Comparison of ENCODE assay signal across 8 mouse cellular contexts in the genomic region with DNA sequence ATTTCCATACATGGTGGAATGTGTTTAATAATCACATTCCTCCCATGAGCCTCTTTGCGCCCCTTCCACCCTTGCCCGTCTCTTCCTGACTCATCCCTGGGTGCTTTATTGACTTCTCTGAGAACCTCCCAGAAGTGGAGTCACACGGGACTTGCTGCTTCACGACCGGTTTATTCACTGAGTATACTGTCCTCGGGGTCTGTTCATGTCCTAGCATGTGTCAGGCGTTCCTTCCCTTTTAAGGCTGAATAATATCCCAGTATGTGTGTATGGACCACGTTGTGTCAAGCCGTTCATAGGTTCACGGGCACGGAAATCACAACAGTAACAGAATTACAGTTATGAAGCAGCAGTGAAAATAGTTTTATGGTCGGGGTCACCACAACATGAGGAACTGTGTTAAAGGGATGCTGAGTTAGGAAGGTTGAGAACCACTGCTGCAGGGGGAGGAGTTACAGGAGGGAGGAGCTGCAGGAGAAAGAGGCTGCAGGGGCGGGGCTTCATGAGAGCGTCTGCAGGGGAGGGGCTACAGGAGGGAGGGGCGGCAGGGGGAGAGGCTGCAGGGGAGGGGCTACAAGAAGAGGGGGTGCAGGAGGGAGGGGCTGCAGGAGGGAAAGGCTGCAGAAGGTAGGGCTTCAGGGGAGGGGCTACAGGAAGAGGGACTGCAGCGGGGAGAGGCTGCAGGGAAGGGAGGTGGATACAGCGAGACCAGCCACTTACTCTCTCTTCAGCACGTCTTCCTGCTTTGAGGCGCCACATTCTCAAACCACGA. TPM values are rescaled to one million over a fixed set of nuclear protein-coding genes. Genes with fewer than 3 reads are reported as not detected.
DNase-seq lines count a peak whose midpoint lies in the region; ATAC-seq and TF ChIP-seq lines count a peak whose summit lies in the region.

No protein-coding gene starts in this region.

- peak overlapping the region; percentile 34 for H3K4me2 ChIP-seq in forebrain, embryonic 11.5 days (ENCODE audit: low read depth, low read length, severe bottlenecking)
- H3K4me2 ChIP-seq in limb, embryonic 13.5 days (replicated peaks): peak overlapping the region; percentile 51
- peak overlapping the region; percentile 40 for H3K4me2 ChIP-seq in midbrain, embryonic 12.5 days (replicated peaks)
- H3K4me2 ChIP-seq in stomach, embryonic 14.5 days (replicated peaks; ENCODE audit: low read depth, low read length): peak overlapping the region; percentile 27; the same call in 1 of the 2 replicates

- no peaks in the 10 kb centered on the region for H3K9me3 ChIP-seq in forebrain, embryonic 11.5 days (ENCODE audit: control insufficient read depth, low read length)
- H3K9me3 ChIP-seq in hindbrain, embryonic 10.5 days: no peaks in the 10 kb centered on the region
- H3K9me3 ChIP-seq in limb, embryonic 13.5 days: no peaks in the 10 kb centered on the region
- no peaks in the 10 kb centered on the region for H3K9me3 ChIP-seq in midbrain, embryonic 12.5 days
- H3K9me3 ChIP-seq in stomach, embryonic 14.5 days (ENCODE audit: control insufficient read depth, low read depth, low read length): no peaks in the 10 kb centered on the region

- H3K4me3 ChIP-seq in C2C12 (ENCODE audit: insufficient read depth, poor library complexity, severe bottlenecking): no peak overlapping the region
- H3K4me3 ChIP-seq in forebrain, embryonic 11.5 days (ENCODE audit: low read depth, low read length): 0 out of 2 replicates have a peak overlapping the region, but pooled peaks have one; percentile 1
- H3K4me3 ChIP-seq in hindbrain, embryonic 10.5 days: peak overlapping the region; percentile 41
- peak overlapping the region; percentile 15 for H3K4me3 ChIP-seq in limb, embryonic 13.5 days
- H3K4me3 ChIP-seq in midbrain, embryonic 12.5 days: peak overlapping the region; percentile 9; the same call in 1 of the 2 replicates
- H3K4me3 ChIP-seq in stomach, embryonic 14.5 days (ENCODE audit: low read depth, low read length): 0 out of 2 replicates have a peak overlapping the region, but pooled peaks have one; percentile 2
- H3K4me3 ChIP-seq in cerebellum, adult 2 months (replicated peaks; ENCODE audit: insufficient read depth, low read depth, low read length): no peak overlapping the region

- H3ac ChIP-seq in C2C12 (ENCODE audit: control insufficient read depth, insufficient read length, low read depth): peak overlapping the region; percentile 14

- DNase-seq in forebrain, embryonic 11.5 days (ENCODE audit: low spot score): peak; percentile 89
- DNase-seq in hindbrain, embryonic 10.5 days (ENCODE audit: low spot score): peak; percentile 76
- DNase-seq in cerebellum, adult 2 months: no peak

- peaks cover 5% of the 10 kb centered on the region; the same call in 1 of the 2 replicates for H3K4me1 ChIP-seq in forebrain, embryonic 11.5 days (replicated peaks; ENCODE audit: control insufficient read depth, insufficient read depth, low read length)
- H3K4me1 ChIP-seq in hindbrain, embryonic 10.5 days (replicated peaks): peaks cover 46% of the 10 kb centered on the region
- H3K4me1 ChIP-seq in limb, embryonic 13.5 days: peaks cover 43% of the 10 kb centered on the region
- peaks cover 21% of the 10 kb centered on the region; the same call in 1 of the 2 replicates for H3K4me1 ChIP-seq in midbrain, embryonic 12.5 days
- peaks cover 17% of the 10 kb centered on the region for H3K4me1 ChIP-seq in stomach, embryonic 14.5 days (ENCODE audit: control insufficient read depth, insufficient read depth, low read length)
- H3K4me1 ChIP-seq in cerebellum, adult 2 months (ENCODE audit: control insufficient read depth, insufficient read depth, low read length): no peaks in the 10 kb centered on the region

- no peak for TF ChIP-seq POLR2A in cerebellum, adult 2 months (IDR thresholded peaks at IDR 0.05; ENCODE audit: borderline replicate concordance, insufficient read depth, low read length)

- H3K27me3 ChIP-seq in C2C12 (ENCODE audit: control insufficient read depth, insufficient read depth, insufficient read length): no peaks in the 10 kb centered on the region
- no peaks in the 10 kb centered on the region for H3K27me3 ChIP-seq in forebrain, embryonic 11.5 days (ENCODE audit: control insufficient read depth, insufficient read depth, low read length)
- H3K27me3 ChIP-seq in hindbrain, embryonic 10.5 days (ENCODE audit: insufficient read depth, poor library complexity, severe bottlenecking): peaks cover 7% of the 10 kb centered on the region
- peaks cover 5% of the 10 kb centered on the region; the same call in 1 of the 2 replicates for H3K27me3 ChIP-seq in limb, embryonic 13.5 days
- H3K27me3 ChIP-seq in midbrain, embryonic 12.5 days: peaks cover 18% of the 10 kb centered on the region
- no peaks in the 10 kb centered on the region for H3K27me3 ChIP-seq in stomach, embryonic 14.5 days (ENCODE audit: control insufficient read depth, insufficient read depth, low read length)
- peaks cover 2% of the 10 kb centered on the region; the same call in 1 of the 2 replicates for H3K27me3 ChIP-seq in cerebellum, adult 2 months (ENCODE audit: control insufficient read depth, insufficient read depth, low read length)

- H3K79me2 ChIP-seq in C2C12 (ENCODE audit: control insufficient read depth, insufficient read depth): peaks cover 15% of the 10 kb centered on the region

- no peak overlapping the region for H3K9ac ChIP-seq in forebrain, embryonic 11.5 days (ENCODE audit: low read length)
- peak overlapping the region; percentile 43; the same call in 1 of the 2 replicates for H3K9ac ChIP-seq in limb, embryonic 13.5 days
- H3K9ac ChIP-seq in midbrain, embryonic 12.5 days (replicated peaks): no peak overlapping the region
- H3K9ac ChIP-seq in stomach, embryonic 14.5 days (replicated peaks; ENCODE audit: low read depth, low read length): no peak overlapping the region

- no peak for TF ChIP-seq CTCF in C2C12 (IDR thresholded peaks at IDR 0.05; ENCODE audit: control insufficient read depth, insufficient read depth, insufficient read length)
- TF ChIP-seq CTCF in cerebellum, adult 2 months (IDR thresholded peaks at IDR 0.05; ENCODE audit: borderline replicate concordance, insufficient read depth, low read depth, low read length): no peak

- WGBS in forebrain, embryonic 11.5 days: 28% methylated on average over 19 of the region's 20 CpGs
- 24% methylated on average over 20 of the region's 20 CpGs for WGBS in hindbrain, embryonic 10.5 days
- WGBS in limb, embryonic 13.5 days: 21% methylated on average over 19 of the region's 20 CpGs
- WGBS in midbrain, embryonic 12.5 days: 27% methylated on average over 17 of the region's 20 CpGs
- 16% methylated on average over 20 of the region's 20 CpGs for WGBS in stomach, embryonic 14.5 days
- WGBS in cerebellum, adult 2 months: 29% methylated on average over 19 of the region's 20 CpGs

- no peak overlapping the region for H3K27ac ChIP-seq in forebrain, embryonic 11.5 days (ENCODE audit: low read depth, low read length)
- peak overlapping the region; percentile 54 for H3K27ac ChIP-seq in hindbrain, embryonic 10.5 days
- peak overlapping the region; percentile 39; the same call in 1 of the 2 replicates for H3K27ac ChIP-seq in limb, embryonic 13.5 days
- H3K27ac ChIP-seq in midbrain, embryonic 12.5 days (replicated peaks): no peak overlapping the region
- peak overlapping the region; percentile 35; the same call in 1 of the 2 replicates for H3K27ac ChIP-seq in stomach, embryonic 14.5 days (ENCODE audit: low read length)
- H3K27ac ChIP-seq in cerebellum, adult 2 months (ENCODE audit: insufficient read depth, low read length): no peak overlapping the region

- H3K79me3 ChIP-seq in C2C12 (ENCODE audit: low read depth): peaks cover 3% of the 10 kb centered on the region

- peak; percentile 48 for ATAC-seq in activated CD4-positive, CD25-positive, alpha-beta regulatory T cell, adult 4 months
- peak; percentile 54 for ATAC-seq in forebrain, embryonic 11.5 days (replicated peaks; ENCODE audit: low FRiP score)
- ATAC-seq in limb, embryonic 13.5 days (ENCODE audit: low FRiP score, low read depth): peak; percentile 37; the same call in 1 of the 2 replicates
- no peak for ATAC-seq in midbrain, embryonic 12.5 days (ENCODE audit: low FRiP score, low read depth)
- ATAC-seq in stomach, embryonic 14.5 days (ENCODE audit: insufficient number of reproducible peaks, insufficient read depth, low FRiP score, low read depth): peak; percentile 47

- H3K36me3 ChIP-seq in C2C12 (ENCODE audit: control insufficient read depth, insufficient read depth): no peaks in the 10 kb centered on the region
- H3K36me3 ChIP-seq in forebrain, embryonic 11.5 days (ENCODE audit: control insufficient read depth, insufficient read depth, low read length): no peaks in the 10 kb centered on the region
- H3K36me3 ChIP-seq in hindbrain, embryonic 10.5 days: no peaks in the 10 kb centered on the region
- no peaks in the 10 kb centered on the region for H3K36me3 ChIP-seq in limb, embryonic 13.5 days
- no peaks in the 10 kb centered on the region for H3K36me3 ChIP-seq in midbrain, embryonic 12.5 days
- no peaks in the 10 kb centered on the region for H3K36me3 ChIP-seq in stomach, embryonic 14.5 days (ENCODE audit: control insufficient read depth, insufficient read depth, low read length)

TF ChIP-seq in C2C12, 6 proteins besides CTCF, POLR2A, EP300 and RAD21:
- no peak for TF ChIP-seq USF1 (IDR thresholded peaks at IDR 0.05; ENCODE audit: low read depth)
- TF ChIP-seq CEBPB (IDR thresholded peaks at IDR 0.05; ENCODE audit: low read depth): no peak
- no peak for TF ChIP-seq MAX (IDR thresholded peaks at IDR 0.05)
- no peak for TF ChIP-seq MYOD1 (IDR thresholded peaks at IDR 0.05; ENCODE audit: control insufficient read depth, insufficient read length, low read depth)
- TF ChIP-seq MYOG (IDR thresholded peaks at IDR 0.05; ENCODE audit: control insufficient read depth, extremely low read depth, insufficient read length): no peak
- TF ChIP-seq FOSL1 (IDR thresholded peaks at IDR 0.05; ENCODE audit: insufficient read depth, low read length, poor library complexity, severe bottlenecking): no peak

RNA-seq across cellular contexts. Expression of gene Plekhg6, which starts 41.6 kb away (rescaled TPM):
- polyA plus RNA-seq in C2C12 (2012; fragmentation: generic; extraction: Trizol): 0.09 TPM
- polyA plus RNA-seq in activated CD4-positive, CD25-positive, alpha-beta regulatory T cell, adult 4 months (2017; shearing (Covaris generic)): not detected
- 0.12 and 0.19 TPM in 2 replicates for polyA plus RNA-seq in forebrain, embryonic 11.5 days (2014; fragmentation: Nextera tagmentation; extraction: Ambion mirVana)
- polyA plus RNA-seq in hindbrain, embryonic 10.5 days (2016; fragmentation: Nextera tagmentation; extraction: Ambion mirVana): 0.13 and 0.20 TPM in 2 replicates
- 0.67 and 0.86 TPM in 2 replicates for polyA plus RNA-seq in limb, embryonic 13.5 days (2015; fragmentation: Nextera tagmentation; extraction: Ambion mirVana)
- polyA plus RNA-seq in midbrain, embryonic 12.5 days (2016; fragmentation: Nextera tagmentation; extraction: Ambion mirVana): 0.05 and 0.17 TPM in 2 replicates
- polyA plus RNA-seq in stomach, embryonic 14.5 days (2014; fragmentation: Nextera tagmentation; extraction: Ambion mirVana): 1.7 and 2.1 TPM in 2 replicates
- 0.06 and 0.10 TPM in 2 replicates for polyA plus RNA-seq in cerebellum, adult 2 months (2012; rRNA removed)

Comparison
In these comparisons a context has a peak if more than half of its experiments do, and no peak if none do; other contexts are left out.
1. H3K4me3 ChIP-seq: peak in forebrain, embryonic 11.5 days (single experiment), hindbrain, embryonic 10.5 days (single experiment), limb, embryonic 13.5 days (single experiment), midbrain, embryonic 12.5 days (single experiment) and stomach, embryonic 14.5 days (single experiment); none in C2C12 (single experiment) and cerebellum, adult 2 months (single experiment).
2. DNase-seq: peak in forebrain, embryonic 11.5 days (single experiment) and hindbrain, embryonic 10.5 days (single experiment); none in cerebellum, adult 2 months (0 of 2).
3. H3K27ac ChIP-seq: peak in hindbrain, embryonic 10.5 days (single experiment), limb, embryonic 13.5 days (single experiment) and stomach, embryonic 14.5 days (single experiment); none in forebrain, embryonic 11.5 days (single experiment), midbrain, embryonic 12.5 days (single experiment) and cerebellum, adult 2 months (single experiment).
4. Peak in every context shown above with its lines, with median percentiles within 50 percentile points of each other: H3K4me2 ChIP-seq.